Mouse (Mus musculus): ENCODE measurements around the gene Erich6b. TPM values are rescaled to one million over a fixed set of nuclear protein-coding genes. Genes with fewer than 3 reads are reported as not detected.

Erich6b gene
- polyA plus RNA-seq (2014; fragmentation: Nextera tagmentation; extraction: Ambion mirVana), result not detected in 2 replicates

GRCm38 (mm10) chr14:75642080-75642479 is at the start of gene Erich6b:
Gene Erich6b, plus strand, starts transcription at chr14:75642259.
- Histone ChIP-seq H3K4me2 (ENCODE audit: low read depth, low read length) (no peak within 1 kb of the TSS), H3K9me3 (ENCODE audit: control insufficient read depth, low read length) (0 out of 2 replicates have a peak, but pooled peaks cover 3% of the 10 kb centered on the region), H3K27ac (replicated peaks; ENCODE audit: low read depth, low read length) (no peak within 1 kb of the TSS), H3K36me3 (ENCODE audit: control insufficient read depth, insufficient read depth, low read length) (no peaks in the 10 kb centered on the region), H3K9ac (ENCODE audit: low read depth, low read length) (no peak within 1 kb of the TSS), H3K27me3 (replicated peaks; ENCODE audit: control insufficient read depth, insufficient read depth, low read length) (no peaks in the 10 kb centered on the region), H3K4me1 (ENCODE audit: control insufficient read depth, insufficient read depth, low read length) (no peaks in the 10 kb centered on the region), H3K4me3 (ENCODE audit: low read depth, low read length) (no peak within 1 kb of the TSS)
- no peak for ATAC-seq (ENCODE audit: low read depth)
- DNase-seq (ENCODE audit: low spot score), result no peak
- WGBS, result 84% methylated on average over 8 of the region's 8 CpGs

DNA sequence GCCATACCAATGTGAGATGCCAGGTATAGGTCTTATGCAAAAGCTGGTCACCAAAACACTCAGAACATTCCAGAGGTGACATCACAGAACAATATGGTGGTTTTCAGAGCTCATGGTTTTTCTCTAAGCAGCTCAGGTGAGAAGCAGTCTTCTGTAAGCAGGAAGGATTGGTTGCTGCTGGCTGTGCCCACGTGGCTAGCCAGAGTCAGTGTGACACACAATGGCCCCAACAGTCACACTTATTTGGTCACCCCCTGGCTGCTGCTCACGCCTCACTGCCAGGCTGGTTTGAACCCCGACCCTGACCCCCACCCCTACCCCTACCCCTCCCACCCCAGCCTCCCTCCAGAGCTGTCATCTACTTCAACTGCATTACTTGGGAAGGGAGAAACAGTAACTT is 49.1 kb upstream of the Erich6b start, which contains the start of gene Spert:
Gene Spert, minus strand, starts transcription at position 139 of the 400 bp plus-strand sequence.
- H3K27ac ChIP-seq (replicated peaks; ENCODE audit: low read depth, low read length), result no peak within 1 kb of the TSS
- no peaks in the 10 kb centered on the region for H3K4me1 ChIP-seq (ENCODE audit: control insufficient read depth, insufficient read depth, low read length)
- H3K27me3 ChIP-seq (replicated peaks; ENCODE audit: control insufficient read depth, insufficient read depth, low read length), result no peaks in the 10 kb centered on the region
- H3K36me3 ChIP-seq (ENCODE audit: control insufficient read depth, insufficient read depth, low read length), result no peaks in the 10 kb centered on the region
- DNase-seq (ENCODE audit: low spot score) (no peak), ATAC-seq (ENCODE audit: low read depth) (no peak)
- H3K9ac ChIP-seq (ENCODE audit: low read depth, low read length), result no peak within 1 kb of the TSS
- H3K4me2 ChIP-seq (ENCODE audit: low read depth, low read length), result no peak within 1 kb of the TSS
- 55% methylated on average over 3 of the region's 3 CpGs for WGBS
- no peaks in the 10 kb centered on the region for H3K9me3 ChIP-seq (ENCODE audit: control insufficient read depth, low read length)
- no peak within 1 kb of the TSS for H3K4me3 ChIP-seq (ENCODE audit: low read depth, low read length)

DNA sequence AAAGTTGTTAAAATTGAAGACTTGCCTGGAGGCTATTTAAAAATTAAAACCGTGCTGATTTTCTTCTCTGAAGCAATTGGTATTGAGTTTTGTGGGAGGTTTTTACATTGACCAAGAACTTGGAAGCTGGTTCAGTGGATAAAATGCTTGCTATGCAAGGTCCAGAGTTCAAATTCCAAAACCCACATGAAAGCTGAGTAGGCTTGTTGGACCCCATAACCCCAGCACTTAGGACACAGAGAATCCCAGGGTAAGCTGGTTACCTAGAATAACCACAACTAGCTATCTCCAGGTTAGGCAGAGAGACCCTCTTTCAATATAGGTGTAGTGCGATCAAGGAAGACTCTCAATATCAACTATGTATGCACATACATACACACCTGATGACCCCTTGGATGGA is 32.9 kb upstream of the Erich6b start:
- H3K4me2 ChIP-seq (ENCODE audit: low read depth, low read length), result no peak overlapping the region
- 83% methylated on average over 2 of the region's 2 CpGs for WGBS
- ATAC-seq (ENCODE audit: low read depth), result no peak
- H3K4me3 ChIP-seq (ENCODE audit: low read depth, low read length), result no peak overlapping the region
- H3K36me3 ChIP-seq (ENCODE audit: control insufficient read depth, insufficient read depth, low read length), result no peaks in the 10 kb centered on the region
- H3K9me3 ChIP-seq (ENCODE audit: control insufficient read depth, low read length), result 0 out of 2 replicates have a peak, but pooled peaks cover 4% of the 10 kb centered on the region
- DNase-seq (ENCODE audit: low spot score), result no peak
- H3K27me3 ChIP-seq (replicated peaks; ENCODE audit: control insufficient read depth, insufficient read depth, low read length), result no peaks in the 10 kb centered on the region
- no peak overlapping the region for H3K27ac ChIP-seq (replicated peaks; ENCODE audit: low read depth, low read length)
- no peak overlapping the region for H3K9ac ChIP-seq (ENCODE audit: low read depth, low read length)
- no peaks in the 10 kb centered on the region for H3K4me1 ChIP-seq (ENCODE audit: control insufficient read depth, insufficient read depth, low read length)

GRCm38 (mm10) chr14:75616375-75616774 is 25.7 kb upstream of the Erich6b start:
- Histone ChIP-seq H3K27ac (replicated peaks; ENCODE audit: low read depth, low read length) (no peak overlapping the region), H3K36me3 (ENCODE audit: control insufficient read depth, insufficient read depth, low read length) (no peaks in the 10 kb centered on the region), H3K27me3 (replicated peaks; ENCODE audit: control insufficient read depth, insufficient read depth, low read length) (no peaks in the 10 kb centered on the region), H3K4me2 (ENCODE audit: low read depth, low read length) (no peak overlapping the region), H3K9me3 (ENCODE audit: control insufficient read depth, low read length) (no peaks in the 10 kb centered on the region), H3K4me3 (ENCODE audit: low read depth, low read length) (no peak overlapping the region), H3K9ac (ENCODE audit: low read depth, low read length) (no peak overlapping the region), H3K4me1 (ENCODE audit: control insufficient read depth, insufficient read depth, low read length) (no peaks in the 10 kb centered on the region)
- DNase-seq (ENCODE audit: low spot score) (no peak), ATAC-seq (ENCODE audit: low read depth) (no peak)
- 77% methylated on average over 6 of the region's 6 CpGs for WGBS

DNA sequence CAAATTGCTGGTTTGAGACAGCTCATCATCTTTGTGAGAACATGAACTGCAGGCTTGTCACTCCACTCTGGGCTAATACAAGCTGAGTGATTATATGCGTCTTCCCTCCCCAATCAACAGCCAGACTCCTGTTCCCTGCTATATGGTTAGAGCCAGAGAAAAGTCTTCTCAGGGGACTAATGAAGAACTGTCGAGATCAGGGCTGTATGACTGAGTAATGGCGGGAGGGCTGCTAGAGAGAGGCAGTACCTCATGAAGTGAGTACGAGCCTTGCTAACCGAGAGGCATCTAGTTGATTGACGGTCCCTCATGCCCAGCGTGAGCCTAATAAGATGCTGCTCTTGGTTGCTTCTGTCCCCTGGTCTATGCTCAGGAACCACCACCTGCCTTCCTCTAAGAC is 19.1 kb upstream of the Erich6b start:
- no peaks in the 10 kb centered on the region for H3K27me3 ChIP-seq (replicated peaks; ENCODE audit: control insufficient read depth, insufficient read depth, low read length)
- no peak overlapping the region for H3K9ac ChIP-seq (ENCODE audit: low read depth, low read length)
- H3K9me3 ChIP-seq (ENCODE audit: control insufficient read depth, low read length), result no peaks in the 10 kb centered on the region
- no peak overlapping the region for H3K4me3 ChIP-seq (ENCODE audit: low read depth, low read length)
- no peaks in the 10 kb centered on the region for H3K36me3 ChIP-seq (ENCODE audit: control insufficient read depth, insufficient read depth, low read length)
- DNase-seq (ENCODE audit: low spot score) (no peak), ATAC-seq (ENCODE audit: low read depth) (no peak)
- WGBS, result 67% methylated on average over 7 of the region's 7 CpGs
- no peak overlapping the region for H3K27ac ChIP-seq (replicated peaks; ENCODE audit: low read depth, low read length)
- no peak overlapping the region for H3K4me2 ChIP-seq (ENCODE audit: low read depth, low read length)
- H3K4me1 ChIP-seq (ENCODE audit: control insufficient read depth, insufficient read depth, low read length), result no peaks in the 10 kb centered on the region

DNA sequence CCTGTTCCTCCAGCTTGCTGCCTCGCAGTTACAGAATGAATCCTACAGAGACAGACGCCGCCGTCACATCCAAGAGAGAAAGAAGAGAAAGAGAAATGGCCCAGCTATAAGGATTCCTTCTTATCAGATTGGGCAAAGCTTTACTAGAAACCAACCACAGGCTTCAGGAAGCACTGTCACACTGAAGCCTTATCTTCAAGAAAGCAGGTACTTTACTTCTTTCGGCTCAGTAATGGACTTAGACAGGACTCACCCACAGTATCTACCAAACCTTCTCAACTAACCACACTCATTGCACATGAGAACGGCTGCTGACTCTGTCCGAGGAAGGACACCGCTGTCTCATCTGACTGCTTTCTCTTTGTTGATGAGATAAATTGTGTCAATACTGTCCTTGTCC is 13.2 kb upstream of the Erich6b start:
- Histone ChIP-seq H3K27ac (replicated peaks; ENCODE audit: low read depth, low read length) (no peak overlapping the region), H3K9ac (ENCODE audit: low read depth, low read length) (no peak overlapping the region), H3K4me2 (ENCODE audit: low read depth, low read length) (no peak overlapping the region), H3K4me1 (ENCODE audit: control insufficient read depth, insufficient read depth, low read length) (no peaks in the 10 kb centered on the region), H3K9me3 (ENCODE audit: control insufficient read depth, low read length) (no peaks in the 10 kb centered on the region), H3K27me3 (replicated peaks; ENCODE audit: control insufficient read depth, insufficient read depth, low read length) (no peaks in the 10 kb centered on the region), H3K4me3 (ENCODE audit: low read depth, low read length) (no peak overlapping the region), H3K36me3 (ENCODE audit: control insufficient read depth, insufficient read depth, low read length) (no peaks in the 10 kb centered on the region)
- ATAC-seq (ENCODE audit: low read depth) (no peak), DNase-seq (ENCODE audit: low spot score) (no peak)
- 91% methylated on average over 8 of the region's 8 CpGs for WGBS

GRCm38 (mm10) chr14:75635350-75635749 is 6.7 kb upstream of the Erich6b start:
- DNase-seq (ENCODE audit: low spot score) (peak; percentile 51), ATAC-seq (ENCODE audit: low read depth) (no peak)
- Histone ChIP-seq H3K27me3 (replicated peaks; ENCODE audit: control insufficient read depth, insufficient read depth, low read length) (no peaks in the 10 kb centered on the region), H3K9ac (ENCODE audit: low read depth, low read length) (no peak overlapping the region), H3K4me2 (ENCODE audit: low read depth, low read length) (no peak overlapping the region), H3K27ac (replicated peaks; ENCODE audit: low read depth, low read length) (no peak overlapping the region), H3K4me3 (ENCODE audit: low read depth, low read length) (no peak overlapping the region), H3K36me3 (ENCODE audit: control insufficient read depth, insufficient read depth, low read length) (no peaks in the 10 kb centered on the region), H3K4me1 (ENCODE audit: control insufficient read depth, insufficient read depth, low read length) (no peaks in the 10 kb centered on the region), H3K9me3 (ENCODE audit: control insufficient read depth, low read length) (no peaks in the 10 kb centered on the region)
- WGBS, result 58% methylated on average over 12 of the region's 12 CpGs

- WGBS, result 51% methylated on average over 7 of the region's 7 CpGs
- DNase-seq (ENCODE audit: low spot score) (no peak), ATAC-seq (ENCODE audit: low read depth) (no peak)
- Histone ChIP-seq H3K27me3 (replicated peaks; ENCODE audit: control insufficient read depth, insufficient read depth, low read length) (no peaks in the 10 kb centered on the region), H3K9ac (ENCODE audit: low read depth, low read length) (no peak overlapping the region), H3K27ac (replicated peaks; ENCODE audit: low read depth, low read length) (no peak overlapping the region), H3K4me2 (ENCODE audit: low read depth, low read length) (no peak overlapping the region), H3K9me3 (ENCODE audit: control insufficient read depth, low read length) (no peaks in the 10 kb centered on the region), H3K36me3 (ENCODE audit: control insufficient read depth, insufficient read depth, low read length) (no peaks in the 10 kb centered on the region), H3K4me3 (ENCODE audit: low read depth, low read length) (no peak overlapping the region), H3K4me1 (ENCODE audit: control insufficient read depth, insufficient read depth, low read length) (no peaks in the 10 kb centered on the region)
Measured at GRCm38 (mm10) chr14:75636107-75636506, 6.0 kb upstream of the Erich6b start.

- no peaks in the 10 kb centered on the region for H3K27me3 ChIP-seq (replicated peaks; ENCODE audit: control insufficient read depth, insufficient read depth, low read length)
- no peaks in the 10 kb centered on the region for H3K36me3 ChIP-seq (ENCODE audit: control insufficient read depth, insufficient read depth, low read length)
- DNase-seq (ENCODE audit: low spot score) (no peak), ATAC-seq (ENCODE audit: low read depth) (no peak)
- no peak overlapping the region for H3K4me3 ChIP-seq (ENCODE audit: low read depth, low read length)
- H3K9me3 ChIP-seq (ENCODE audit: control insufficient read depth, low read length), result no peaks in the 10 kb centered on the region
- no peak overlapping the region for H3K9ac ChIP-seq (ENCODE audit: low read depth, low read length)
- 91% methylated on average over 4 of the region's 4 CpGs for WGBS
- H3K27ac ChIP-seq (replicated peaks; ENCODE audit: low read depth, low read length), result no peak overlapping the region
- H3K4me1 ChIP-seq (ENCODE audit: control insufficient read depth, insufficient read depth, low read length), result no peaks in the 10 kb centered on the region
- no peak overlapping the region for H3K4me2 ChIP-seq (ENCODE audit: low read depth, low read length)
Measured at GRCm38 (mm10) chr14:75637641-75638040, 4.4 kb upstream of the Erich6b start.

Measured in embryonic facial prominence, embryonic 14.5 days (tissue).